Mouse (Mus musculus) induced T-regulatory cell, adult 2 months (primary cell): ENCODE measurements around the gene Tcl1b3.

Experiments used
- DNase-seq: peaks from one replicate; pipeline ENCODE4 v3.0.0-alpha.2; 2012; ENCODE audit warnings: low read depth

Tcl1b3 gene

GRCm38 (mm10) chr12:105234362-105234761 is 43.5 kb downstream of the Tcl1b3 start:
- DNase-seq: no peak

GRCm38 (mm10) chr12:105235091-105235490 is 44.2 kb downstream of the Tcl1b3 start:
- DNase-seq: no peak

- DNase-seq: no peak
Observed at GRCm38 (mm10) chr12:105239060-105239459, 48.2 kb downstream of the Tcl1b3 start.
